Comparison of ENCODE assay signal across 21 mouse cellular contexts in the genomic region with DNA sequence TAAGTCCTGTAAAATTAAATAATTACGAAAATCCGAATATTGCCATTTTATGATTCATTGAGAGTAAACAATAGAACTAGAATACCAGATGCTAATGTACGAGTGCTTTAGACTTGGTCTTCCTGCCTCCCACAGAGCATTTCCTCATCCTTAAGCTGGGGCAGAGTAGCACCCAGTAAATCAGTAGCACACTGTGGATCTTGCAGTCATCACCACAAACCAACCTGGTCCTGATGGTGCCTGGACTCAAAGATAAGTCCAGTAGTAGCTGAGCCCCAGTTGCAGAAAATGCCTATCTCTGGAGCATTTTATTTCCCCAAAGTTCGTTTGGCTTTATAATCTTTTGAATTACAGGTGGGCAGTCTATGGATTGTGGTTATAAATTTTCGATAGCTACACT. TPM values are rescaled to one million over a fixed set of nuclear protein-coding genes. Genes with fewer than 3 reads are reported as not detected.
"Had no signal": no experiment of that assay in that cellular context is flagged by ENCODE, and none has a peak within 500 bp of the region (broad histone marks: within the 10 kb centered on the region; RNA-seq: fewer than 3 reads in every experiment).

No protein-coding gene starts in this region.

- ATAC-seq: intestine, embryonic 15.5 days; lung, postnatal 0 days had no signal

- H3K36me3 ChIP-seq: intestine, embryonic 15.5 days; kidney, embryonic 15.5 days; liver, embryonic 13.5 days; neural tube, embryonic 12.5 days; neural tube, embryonic 15.5 days had no signal

- H3K9me3 ChIP-seq: intestine, embryonic 15.5 days; kidney, embryonic 15.5 days; liver, embryonic 13.5 days; neural tube, embryonic 12.5 days; neural tube, embryonic 15.5 days had no signal

- H3K4me3 ChIP-seq: intestine, embryonic 15.5 days; kidney, embryonic 15.5 days; left cerebral cortex, adult 2 months; liver, embryonic 13.5 days; neural tube, embryonic 12.5 days; neural tube, embryonic 15.5 days had no signal

- H3K4me2 ChIP-seq: intestine, embryonic 15.5 days; kidney, embryonic 15.5 days; liver, embryonic 13.5 days; lung, embryonic 14.5 days; neural tube, embryonic 12.5 days; neural tube, embryonic 15.5 days had no signal

- DNase-seq: kidney, adult 11 months; kidney, adult 8-10 months; kidney, postnatal 10 days; kidney, postnatal 36 days; layer of hippocampus, postnatal 36 days; liver, embryonic 13.5 days; lung, embryonic 14.5 days; retina, postnatal 1 day; right cerebral cortex, postnatal 25 days; spleen, adult 18-20 months; thymus, adult 18-20 months; thymus, postnatal 36 days had no signal

- H3K27ac ChIP-seq: intestine, embryonic 15.5 days; kidney, embryonic 15.5 days; left cerebral cortex, adult 2 months; liver, embryonic 13.5 days; macrophage; neural tube, embryonic 12.5 days; neural tube, embryonic 15.5 days had no signal

- H3K9ac ChIP-seq: intestine, embryonic 15.5 days; kidney, embryonic 15.5 days; liver, embryonic 13.5 days; lung, embryonic 14.5 days; neural tube, embryonic 12.5 days; neural tube, embryonic 15.5 days had no signal

- H3K27me3 ChIP-seq: intestine, embryonic 15.5 days; kidney, embryonic 15.5 days; liver, embryonic 13.5 days; neural tube, embryonic 12.5 days; neural tube, embryonic 15.5 days had no signal

- H3K4me1 ChIP-seq: intestine, embryonic 15.5 days; kidney, embryonic 15.5 days; liver, embryonic 13.5 days; neural tube, embryonic 12.5 days; neural tube, embryonic 15.5 days had no signal

RNA-seq across cellular contexts. Expression of a gene that starts 7.3 kb away (rescaled TPM):
- polyA plus RNA-seq: liver, adult 2 months; liver, embryonic 13.5 days; liver, embryonic 16.5 days had no signal
